Mouse (Mus musculus) stomach, embryonic 15.5 days (tissue): ENCODE data around the gene Ccdc102a. TPM values are rescaled to one million over a fixed set of nuclear protein-coding genes. Genes with fewer than 3 reads are reported as not detected.

ENCODE experiments used
- ATAC-seq: fragments of 200-750 bp; cut with Nextera tagmentation; 2 replicates; pipeline ENCODE4 v1.8.0; 2017; ENCODE audit warnings: low read depth, moderate number of reproducible peaks, moderate TSS enrichment; ENCODE audit not compliant: insufficient read depth, low FRiP score
- H3K27ac ChIP-seq: fragments of 300-500 bp; sonication (generic); 2 replicates; pipeline ENCODE4 v1.5.1; 2015; ENCODE audit warnings: mild to moderate bottlenecking, inconsistent platforms
- H3K27me3 ChIP-seq: fragments of 300-500 bp; sonication (generic); replicated peaks from 2 replicates; pipeline ENCODE4 v1.6.1; 2015; ENCODE audit warnings: inconsistent platforms
- H3K36me3 ChIP-seq: fragments of 300-500 bp; sonication (generic); 2 replicates; pipeline ENCODE4 v1.6.1; 2015; ENCODE audit warnings: inconsistent platforms
- H3K4me1 ChIP-seq: fragments of 300-500 bp; sonication (generic); 2 replicates; pipeline ENCODE4 v1.6.1; 2015; ENCODE audit warnings: inconsistent platforms
- H3K4me2 ChIP-seq: fragments of 300-500 bp; sonication (generic); 2 replicates; pipeline ENCODE4 v1.6.1; 2015; ENCODE audit warnings: mild to moderate bottlenecking, inconsistent platforms
- H3K4me3 ChIP-seq: fragments of 300-500 bp; sonication (generic); replicated peaks from 2 replicates; pipeline ENCODE4 v1.5.1; 2015; ENCODE audit warnings: inconsistent platforms
- H3K9ac ChIP-seq: fragments of 300-500 bp; sonication (generic); 2 replicates; pipeline ENCODE4 v1.6.1; 2015; ENCODE audit warnings: inconsistent platforms
- H3K9me3 ChIP-seq: fragments of 300-500 bp; sonication (generic); 2 replicates; pipeline ENCODE4 v1.6.1; 2016; ENCODE audit warnings: inconsistent platforms
- WGBS: fragments of 180-500 bp; shearing (Covaris S2); methylation state at CpG from one replicate; pipeline ENCODE4 v1.1.7; 2015; 5-methylcytosine and 5-hydroxymethylcytosine counted together
- polyA plus RNA-seq: library from polyadenylated mRNA; unstranded; fragments of >200 nt; fragmentation: Nextera tagmentation; extraction: Ambion mirVana; gene quantifications from 2 replicates; pipeline ENCODE4 v1.2.1, GENCODE M21; 2015

The Ccdc102a gene
- polyA plus RNA-seq, 1 experiment from 2014 or later: 25.8 TPM

- H3K4me1 ChIP-seq: peaks cover 17% of the 10 kb centered on the region
- WGBS: 75% methylated on average over 5 of the region's 5 CpGs
- ATAC-seq: no peak
These were observed 32.6 kb upstream of the Ccdc102a start for GRCm38 (mm10) chr8:94950458-94950857.

GRCm38 (mm10) chr8:94950046-94950445 lies 32.1 kb upstream of the Ccdc102a start:
- H3K9me3 ChIP-seq: no peaks in the 10 kb centered on the region
- no peak overlapping the region for H3K9ac ChIP-seq
- no peak overlapping the region for H3K4me2 ChIP-seq
- H3K4me3 ChIP-seq: no peak overlapping the region
- H3K4me1 ChIP-seq: peaks cover 17% of the 10 kb centered on the region
- peak; percentile 24; the same call in 1 of the 2 replicates for ATAC-seq
- H3K27ac ChIP-seq: no peak overlapping the region
- 18% methylated on average over 4 of the region's 4 CpGs for WGBS
- no peaks in the 10 kb centered on the region for H3K27me3 ChIP-seq
- H3K36me3 ChIP-seq: no peaks in the 10 kb centered on the region

More at GRCm38 (mm10) chr8:94950458-94950857, 32.6 kb upstream of the Ccdc102a start:
- H3K4me3 ChIP-seq: no peak overlapping the region
- no peak overlapping the region for H3K9ac ChIP-seq
- no peak overlapping the region for H3K27ac ChIP-seq
- H3K9me3 ChIP-seq: no peaks in the 10 kb centered on the region
- H3K36me3 ChIP-seq: no peaks in the 10 kb centered on the region
- no peaks in the 10 kb centered on the region for H3K27me3 ChIP-seq
- H3K4me2 ChIP-seq: no peak overlapping the region

GRCm38 (mm10) chr8:94949010-94949409 lies 31.1 kb upstream of the Ccdc102a start:
- H3K4me3 ChIP-seq: no peak overlapping the region
- H3K27ac ChIP-seq: no peak overlapping the region
- H3K27me3 ChIP-seq: no peaks in the 10 kb centered on the region
- H3K36me3 ChIP-seq: no peaks in the 10 kb centered on the region
- 89% methylated on average over 4 of the region's 4 CpGs for WGBS
- no peak overlapping the region for H3K4me2 ChIP-seq
- H3K9ac ChIP-seq: no peak overlapping the region
- peaks cover 7% of the 10 kb centered on the region; the same call in 1 of the 2 replicates for H3K4me1 ChIP-seq
- no peak for ATAC-seq
- no peaks in the 10 kb centered on the region for H3K9me3 ChIP-seq

GRCm38 (mm10) chr8:94948421-94948820 lies 30.5 kb upstream of the Ccdc102a start:
- H3K9me3 ChIP-seq: no peaks in the 10 kb centered on the region
- H3K4me2 ChIP-seq: no peak overlapping the region
- no peaks in the 10 kb centered on the region for H3K36me3 ChIP-seq
- no peak overlapping the region for H3K27ac ChIP-seq
- H3K4me3 ChIP-seq: no peak overlapping the region
- 78% methylated on average over 4 of the region's 4 CpGs for WGBS
- 0 out of 2 replicates have a peak, but pooled peaks cover 2% of the 10 kb centered on the region for H3K4me1 ChIP-seq
- H3K27me3 ChIP-seq: no peaks in the 10 kb centered on the region
- no peak overlapping the region for H3K9ac ChIP-seq
- no peak for ATAC-seq

GRCm38 (mm10) chr8:94945185-94945584 lies 27.3 kb upstream of the Ccdc102a start:
- no peak overlapping the region for H3K9ac ChIP-seq
- H3K36me3 ChIP-seq: no peaks in the 10 kb centered on the region
- H3K27me3 ChIP-seq: no peaks in the 10 kb centered on the region
- no peak overlapping the region for H3K4me2 ChIP-seq
- no peak overlapping the region for H3K27ac ChIP-seq
- ATAC-seq: no peak
- H3K9me3 ChIP-seq: no peaks in the 10 kb centered on the region
- no peak overlapping the region for H3K4me3 ChIP-seq
- WGBS: 44% methylated on average over 6 of the region's 6 CpGs
- H3K4me1 ChIP-seq: 0 out of 2 replicates have a peak, but pooled peaks cover 2% of the 10 kb centered on the region

- Histone ChIP-seq H3K27ac (no peak overlapping the region), H3K4me1 (0 out of 2 replicates have a peak, but pooled peaks cover 2% of the 10 kb centered on the region), H3K4me3 (no peak overlapping the region), H3K36me3 (no peaks in the 10 kb centered on the region), H3K4me2 (no peak overlapping the region), H3K9me3 (no peaks in the 10 kb centered on the region), H3K27me3 (no peaks in the 10 kb centered on the region), H3K9ac (no peak overlapping the region)
- no peak for ATAC-seq
- 17% methylated on average over 6 of the region's 6 CpGs for WGBS
These were observed 24.7 kb upstream of the Ccdc102a start for GRCm38 (mm10) chr8:94942566-94942965.

- Histone ChIP-seq H3K4me1 (no peaks in the 10 kb centered on the region), H3K9me3 (no peaks in the 10 kb centered on the region), H3K27ac (no peak overlapping the region), H3K4me2 (no peak overlapping the region), H3K4me3 (no peak overlapping the region), H3K36me3 (no peaks in the 10 kb centered on the region), H3K27me3 (no peaks in the 10 kb centered on the region), H3K9ac (no peak overlapping the region)
- no peak for ATAC-seq
- WGBS: 81% methylated on average over 3 of the region's 3 CpGs
These were observed 17.3 kb upstream of the Ccdc102a start for GRCm38 (mm10) chr8:94935172-94935571.

- H3K9ac ChIP-seq: no peak overlapping the region
- no peaks in the 10 kb centered on the region for H3K27me3 ChIP-seq
- H3K9me3 ChIP-seq: no peaks in the 10 kb centered on the region
- H3K27ac ChIP-seq: no peak overlapping the region
- H3K4me3 ChIP-seq: no peak overlapping the region
- no peaks in the 10 kb centered on the region for H3K36me3 ChIP-seq
- WGBS: 47% methylated on average over 5 of the region's 5 CpGs
- no peak overlapping the region for H3K4me2 ChIP-seq
- ATAC-seq: no peak
- H3K4me1 ChIP-seq: no peaks in the 10 kb centered on the region
These were observed 16.0 kb upstream of the Ccdc102a start for GRCm38 (mm10) chr8:94933918-94934317.

- H3K4me2 ChIP-seq: no peak overlapping the region
- no peak overlapping the region for H3K4me3 ChIP-seq
- no peaks in the 10 kb centered on the region for H3K36me3 ChIP-seq
- H3K9me3 ChIP-seq: no peaks in the 10 kb centered on the region
- H3K27me3 ChIP-seq: no peaks in the 10 kb centered on the region
- H3K27ac ChIP-seq: no peak overlapping the region
- no peak for ATAC-seq
- no peak overlapping the region for H3K9ac ChIP-seq
- 77% methylated on average over 3 of the region's 3 CpGs for WGBS
- H3K4me1 ChIP-seq: no peaks in the 10 kb centered on the region
These were observed 10.3 kb upstream of the Ccdc102a start for GRCm38 (mm10) chr8:94928227-94928626.

GRCm38 (mm10) chr8:94923405-94923804 lies 5.5 kb upstream of the Ccdc102a start, which contains the start of gene Adgrg5:
TSS of gene Adgrg5 (plus strand) at chr8:94923694.
- 49% methylated on average over 8 of the region's 8 CpGs for WGBS
- Histone ChIP-seq H3K4me2 (peak within 1 kb of the TSS; percentile 8; the same call in 1 of the 2 replicates), H3K27ac (peak within 1 kb of the TSS; percentile 31; the same call in 1 of the 2 replicates), H3K9ac (no peak within 1 kb of the TSS), H3K27me3 (no peaks in the 10 kb centered on the region), H3K4me3 (no peak within 1 kb of the TSS), H3K4me1 (peaks cover 10% of the 10 kb centered on the region), H3K36me3 (no peaks in the 10 kb centered on the region), H3K9me3 (no peaks in the 10 kb centered on the region)
- no peak for ATAC-seq

- no peak for ATAC-seq
- no peaks in the 10 kb centered on the region for H3K36me3 ChIP-seq
- H3K27ac ChIP-seq: peak overlapping the region; percentile 31; the same call in 1 of the 2 replicates
- WGBS: 28% methylated on average over 8 of the region's 8 CpGs
- H3K4me2 ChIP-seq: peak overlapping the region; percentile 8; the same call in 1 of the 2 replicates
- H3K4me1 ChIP-seq: peaks cover 14% of the 10 kb centered on the region
- H3K9ac ChIP-seq: no peak overlapping the region
- H3K4me3 ChIP-seq: no peak overlapping the region
- no peaks in the 10 kb centered on the region for H3K9me3 ChIP-seq
- H3K27me3 ChIP-seq: no peaks in the 10 kb centered on the region
These were observed 4.7 kb upstream of the Ccdc102a start for GRCm38 (mm10) chr8:94922602-94923001.

- H3K27me3 ChIP-seq: no peaks in the 10 kb centered on the region
- no peaks in the 10 kb centered on the region for H3K9me3 ChIP-seq
- no peak for ATAC-seq
- H3K36me3 ChIP-seq: no peaks in the 10 kb centered on the region
- 0 out of 2 replicates have a peak overlapping the region, but pooled peaks have one; percentile 31 for H3K27ac ChIP-seq
- H3K4me1 ChIP-seq: peaks cover 14% of the 10 kb centered on the region
- H3K9ac ChIP-seq: no peak overlapping the region
- no peak overlapping the region for H3K4me3 ChIP-seq
- H3K4me2 ChIP-seq: no peak overlapping the region
- 54% methylated on average over 6 of the region's 6 CpGs for WGBS
These were observed 4.3 kb upstream of the Ccdc102a start for GRCm38 (mm10) chr8:94922176-94922575.

- H3K36me3 ChIP-seq: no peaks in the 10 kb centered on the region
- no peaks in the 10 kb centered on the region for H3K9me3 ChIP-seq
- H3K27me3 ChIP-seq: no peaks in the 10 kb centered on the region
- no peak overlapping the region for H3K4me2 ChIP-seq
- ATAC-seq: no peak
- peaks cover 38% of the 10 kb centered on the region for H3K4me1 ChIP-seq
- H3K9ac ChIP-seq: no peak overlapping the region
- no peak overlapping the region for H3K27ac ChIP-seq
- H3K4me3 ChIP-seq: no peak overlapping the region
These were observed 1.4 kb upstream of the Ccdc102a start for GRCm38 (mm10) chr8:94919256-94919655.
